Mouse (Mus musculus) heart, embryonic 10.5 days (tissue): Measurements from ENCODE around the gene Dlst. TPM values are rescaled to one million over a fixed set of nuclear protein-coding genes. Genes with fewer than 3 reads are reported as not detected.
"Not testable (repeated sequence)": the region's sequence is repeated elsewhere in the genome, so short reads cannot be mapped to it uniquely, and the experiment has no call there.

Source experiments
- DNase-seq: peaks from one replicate; pipeline ENCODE4 v3.0.0-alpha.2; 2017; ENCODE audit warnings: low spot score
- H3K27ac ChIP-seq: fragments of 300-500 bp; sonication (generic); 2 replicates; pipeline ENCODE4 v1.5.1; 2016; ENCODE audit warnings: mild to moderate bottlenecking
- H3K27me3 ChIP-seq: fragments of 300-500 bp; sonication (generic); 2 replicates; pipeline ENCODE4 v1.6.1; 2016; ENCODE audit warnings: mild to moderate bottlenecking; ENCODE audit not compliant: poor library complexity, insufficient read depth, severe bottlenecking
- H3K36me3 ChIP-seq: fragments of 300-500 bp; sonication (generic); 2 replicates; pipeline ENCODE4 v1.6.1; 2016; ENCODE audit warnings: mild to moderate bottlenecking, moderate library complexity
- H3K4me1 ChIP-seq: fragments of 300-500 bp; sonication (generic); 2 replicates; pipeline ENCODE4 v1.6.1; 2016; ENCODE audit warnings: mild to moderate bottlenecking
- H3K4me3 ChIP-seq: fragments of 300-500 bp; sonication (generic); 2 replicates; pipeline ENCODE4 v1.5.1; 2016; ENCODE audit warnings: mild to moderate bottlenecking, moderate library complexity
- H3K9me3 ChIP-seq: fragments of 300-500 bp; sonication (generic); 2 replicates; pipeline ENCODE4 v1.6.1; 2016; ENCODE audit warnings: mild to moderate bottlenecking, moderate library complexity
- WGBS: fragments of 180-500 bp; shearing (Covaris S2); methylation state at CpG from one replicate; pipeline ENCODE4 v1.1.7; 2016; 5-methylcytosine and 5-hydroxymethylcytosine counted together
- polyA plus RNA-seq: library from polyadenylated mRNA; unstranded; fragments of >200 nt; fragmentation: Nextera tagmentation; extraction: Ambion mirVana; gene quantifications from 2 replicates; pipeline ENCODE4 v1.2.1, GENCODE M21; 2016

Dlst gene
- polyA plus RNA-seq, 1 experiment from 2014 or later: 162 TPM

DNA sequence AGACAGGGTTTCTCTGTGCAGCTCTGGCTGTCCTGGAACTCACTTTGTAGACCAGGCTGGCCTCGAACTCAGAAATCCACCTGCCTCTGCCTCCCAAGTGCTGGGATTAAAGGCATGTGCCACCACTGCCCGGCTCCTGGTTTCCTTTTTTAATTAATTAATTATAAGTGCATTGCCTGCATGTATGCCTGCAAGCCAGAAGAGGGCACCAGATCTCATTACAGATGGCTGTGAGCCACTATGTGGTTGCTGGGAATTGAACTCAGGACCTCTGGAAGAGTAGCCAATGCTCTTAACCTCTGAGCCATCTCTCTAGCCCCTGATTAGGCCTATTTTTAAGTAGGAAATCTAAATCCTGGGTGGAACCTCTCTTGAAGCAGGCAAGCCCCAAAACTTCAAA, 33.6 kb downstream of the Dlst start:
- 62% methylated on average over 2 of the region's 2 CpGs for WGBS
- DNase-seq, H3K36me3 ChIP-seq, H3K4me3 ChIP-seq, H3K9me3 ChIP-seq, H3K27ac ChIP-seq: not testable (repeated sequence)
- peaks cover 35% of the 10 kb centered on the region for H3K4me1 ChIP-seq
- peaks cover 42% of the 10 kb centered on the region for H3K27me3 ChIP-seq

DNA sequence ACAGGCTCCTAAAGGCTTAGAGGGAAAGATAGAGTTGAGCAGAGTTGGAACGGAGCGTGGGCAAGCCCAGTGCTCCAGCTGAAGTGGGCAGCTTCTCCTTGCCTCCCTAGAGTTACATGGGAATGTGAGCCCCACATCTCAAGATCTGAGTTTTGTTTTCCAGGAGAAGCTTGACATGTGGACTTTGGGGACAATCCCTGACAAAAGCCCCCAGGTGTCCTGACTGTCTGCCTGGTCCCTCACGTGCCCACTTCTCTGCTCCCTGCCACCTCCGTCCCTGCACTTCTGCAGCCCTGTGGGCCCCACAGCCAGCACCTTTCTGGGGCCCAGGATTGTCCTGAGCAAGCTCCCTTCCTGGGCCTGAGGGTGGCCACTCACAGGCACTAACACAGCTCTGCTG, 34.2 kb downstream of the Dlst start:
- 82% methylated on average over 4 of the region's 4 CpGs for WGBS
- peaks cover 38% of the 10 kb centered on the region for H3K27me3 ChIP-seq

GRCm38 (mm10) chr12:85145630-85146029, 35.0 kb downstream of the Dlst start:
- H3K27me3 ChIP-seq: peaks cover 38% of the 10 kb centered on the region
- H3K4me3 ChIP-seq: no peak overlapping the region
- no peaks in the 10 kb centered on the region for H3K9me3 ChIP-seq
- H3K36me3 ChIP-seq: no peaks in the 10 kb centered on the region
- H3K4me1 ChIP-seq: peaks cover 34% of the 10 kb centered on the region
- H3K27ac ChIP-seq: 0 out of 2 replicates have a peak overlapping the region, but pooled peaks have one; percentile 24
- no peak for DNase-seq
- 61% methylated on average over 9 of the region's 9 CpGs for WGBS

More for the DNA sequence above, 34.2 kb downstream of the Dlst start:
- Histone ChIP-seq H3K27ac (no peak overlapping the region), H3K4me1 (peaks cover 35% of the 10 kb centered on the region), H3K4me3 (no peak overlapping the region), H3K9me3 (no peaks in the 10 kb centered on the region), H3K36me3 (no peaks in the 10 kb centered on the region)
- no peak for DNase-seq

DNA sequence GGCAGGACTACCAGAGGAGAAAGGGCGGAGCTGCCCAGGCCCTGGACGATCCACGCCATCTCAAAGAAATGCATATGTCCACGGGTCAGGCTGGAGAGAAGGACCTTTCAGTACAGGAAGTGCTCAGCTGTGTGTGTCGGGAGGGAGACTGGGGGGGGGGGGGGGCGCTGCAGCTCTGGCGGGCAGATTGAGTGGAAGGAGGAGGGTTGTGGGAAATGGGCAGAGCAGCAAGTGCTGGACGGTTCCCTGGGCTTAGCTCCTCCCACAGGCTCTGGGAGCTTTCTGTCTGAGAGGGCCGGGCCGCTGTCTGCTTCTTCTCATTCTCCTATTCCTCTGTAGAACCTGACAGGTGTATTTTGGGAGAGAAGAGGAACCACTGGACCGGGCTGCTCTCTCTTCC, 35.7 kb downstream of the Dlst start:
- Histone ChIP-seq H3K4me3 (no peak overlapping the region), H3K27me3 (peaks cover 38% of the 10 kb centered on the region), H3K27ac (no peak overlapping the region), H3K4me1 (peaks cover 41% of the 10 kb centered on the region), H3K36me3 (no peaks in the 10 kb centered on the region), H3K9me3 (no peaks in the 10 kb centered on the region)
- WGBS: 22% methylated on average over 11 of the region's 11 CpGs
- no peak for DNase-seq

- DNase-seq: no peak
- Histone ChIP-seq H3K9me3 (no peaks in the 10 kb centered on the region), H3K27me3 (peaks cover 38% of the 10 kb centered on the region), H3K27ac (no peak overlapping the region), H3K4me3 (no peak overlapping the region), H3K36me3 (no peaks in the 10 kb centered on the region), H3K4me1 (peaks cover 45% of the 10 kb centered on the region)
- 76% methylated on average over 9 of the region's 9 CpGs for WGBS
Observed at GRCm38 (mm10) chr12:85146881-85147280, 36.2 kb downstream of the Dlst start.

DNA sequence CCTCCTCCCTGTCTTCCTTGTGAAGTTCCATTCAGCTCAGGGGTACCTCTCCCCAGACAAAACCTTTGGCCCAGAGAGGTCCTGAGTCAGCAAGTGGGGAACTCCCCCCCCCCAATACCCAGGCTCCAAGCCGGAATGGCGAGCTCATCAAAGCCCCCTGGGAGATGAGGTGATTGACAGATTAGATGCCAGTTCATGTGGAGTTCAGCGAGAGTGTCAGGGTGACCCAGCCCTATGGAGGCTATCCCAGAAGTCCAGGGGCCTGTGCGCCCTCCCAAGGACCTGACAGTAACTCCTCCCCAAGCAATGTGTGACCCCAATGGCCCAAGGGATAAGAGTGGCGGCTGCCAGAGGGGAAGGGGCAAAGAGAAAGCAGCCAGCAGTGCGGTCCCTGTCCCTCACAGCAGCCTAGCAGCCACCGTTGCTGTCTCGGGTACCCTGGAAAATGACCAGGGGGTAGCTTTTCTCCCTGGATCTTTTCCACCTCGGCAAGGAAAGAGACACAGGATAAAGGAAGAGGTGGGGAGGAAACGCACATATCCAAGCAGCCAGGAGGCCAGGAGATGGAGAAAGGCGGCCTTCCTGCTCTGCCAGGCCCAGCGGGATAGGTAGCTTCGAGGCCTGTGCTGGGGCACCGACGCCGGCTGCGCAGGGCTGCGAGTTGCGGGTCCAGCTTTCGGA, 39.8 kb downstream of the Dlst start:
- H3K4me1 ChIP-seq: peaks cover 38% of the 10 kb centered on the region
- H3K9me3 ChIP-seq: no peaks in the 10 kb centered on the region
- DNase-seq: no peak
- H3K4me3 ChIP-seq: peak overlapping the region; percentile 56
- peak overlapping the region; percentile 44; the same call in 1 of the 2 replicates for H3K27ac ChIP-seq
- no peaks in the 10 kb centered on the region for H3K36me3 ChIP-seq
- WGBS: 8% methylated on average over 20 of the region's 20 CpGs
- peaks cover 35% of the 10 kb centered on the region for H3K27me3 ChIP-seq

DNA sequence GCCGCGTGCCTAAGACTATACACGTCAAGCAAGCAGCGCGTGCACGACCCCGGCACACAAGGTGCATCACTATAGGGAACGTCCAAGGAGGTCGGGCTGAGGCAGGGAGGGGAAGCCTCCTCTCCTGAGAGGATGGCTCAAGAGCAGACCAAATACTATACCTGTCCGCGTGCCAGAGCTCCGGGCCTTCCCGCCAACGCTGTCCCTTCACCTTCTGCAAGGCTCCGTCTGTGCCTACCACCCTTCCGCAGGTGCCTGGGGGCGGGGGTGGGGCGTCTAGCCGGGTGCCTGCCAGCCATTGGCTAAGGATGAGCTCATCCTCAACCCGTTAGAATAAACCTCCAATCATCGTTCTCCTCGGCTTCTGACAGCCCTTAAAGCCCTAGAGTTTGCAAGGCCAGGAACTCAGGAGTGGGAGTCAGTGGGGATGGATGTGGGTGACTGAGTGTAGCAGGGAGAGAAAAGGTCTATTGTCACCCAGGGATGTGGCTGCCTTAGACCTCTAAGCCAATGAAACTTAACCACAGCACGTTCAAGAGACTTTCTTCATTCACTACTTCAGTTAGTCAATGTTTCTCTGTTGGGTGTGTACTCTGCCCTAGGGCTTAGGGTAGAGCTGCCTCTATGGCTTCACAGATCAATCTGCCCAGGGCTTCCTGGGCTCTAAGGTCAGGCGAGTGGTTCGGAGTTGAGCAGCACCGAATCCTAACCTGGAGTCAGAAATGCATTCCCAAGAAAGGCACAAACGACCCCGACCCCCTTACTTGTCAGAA, 40.6 kb downstream of the Dlst start, which contains the start of gene Rps6kl1:
Gene Rps6kl1 (minus strand): TSS at position 263 of the 773 bp plus-strand sequence.
- H3K4me1 ChIP-seq: peaks cover 35% of the 10 kb centered on the region
- H3K9me3 ChIP-seq: no peaks in the 10 kb centered on the region
- peaks cover 35% of the 10 kb centered on the region for H3K27me3 ChIP-seq
- no peaks in the 10 kb centered on the region for H3K36me3 ChIP-seq
- H3K27ac ChIP-seq: peak within 1 kb of the TSS; percentile 44; the same call in 1 of the 2 replicates
- DNase-seq: no peak
- WGBS: 16% methylated on average over 28 of the region's 28 CpGs
- H3K4me3 ChIP-seq: peak within 1 kb of the TSS; percentile 56

- DNase-seq: no peak
- Histone ChIP-seq H3K27me3 (peaks cover 28% of the 10 kb centered on the region), H3K36me3 (no peaks in the 10 kb centered on the region), H3K27ac (no peak overlapping the region), H3K9me3 (no peaks in the 10 kb centered on the region), H3K4me1 (peaks cover 25% of the 10 kb centered on the region), H3K4me3 (no peak overlapping the region)
- WGBS: 85% methylated on average over 3 of the region's 3 CpGs
Observed at GRCm38 (mm10) chr12:85153011-85153410, 42.4 kb downstream of the Dlst start.

- Histone ChIP-seq H3K9me3 (no peaks in the 10 kb centered on the region), H3K4me3 (no peak overlapping the region), H3K36me3 (no peaks in the 10 kb centered on the region), H3K27ac (no peak overlapping the region), H3K27me3 (peaks cover 9% of the 10 kb centered on the region), H3K4me1 (peaks cover 12% of the 10 kb centered on the region)
- DNase-seq: no peak
- 33% methylated on average over 6 of the region's 6 CpGs for WGBS
Observed at GRCm38 (mm10) chr12:85156324-85156723, 45.7 kb downstream of the Dlst start.

GRCm38 (mm10) chr12:85157797-85158460, 47.3 kb downstream of the Dlst start:
- no peaks in the 10 kb centered on the region for H3K36me3 ChIP-seq
- no peak overlapping the region for H3K27ac ChIP-seq
- 0 out of 2 replicates have a peak, but pooled peaks cover 5% of the 10 kb centered on the region for H3K27me3 ChIP-seq
- no peak for DNase-seq
- H3K4me3 ChIP-seq: no peak overlapping the region
- 82% methylated on average over 14 of the region's 14 CpGs for WGBS
- no peaks in the 10 kb centered on the region for H3K9me3 ChIP-seq
- peaks cover 8% of the 10 kb centered on the region; the same call in 1 of the 2 replicates for H3K4me1 ChIP-seq

- WGBS: 79% methylated on average over 8 of the region's 8 CpGs
- no peaks in the 10 kb centered on the region for H3K36me3 ChIP-seq
Observed at GRCm38 (mm10) chr12:85158801-85159200, 48.2 kb downstream of the Dlst start.

DNA sequence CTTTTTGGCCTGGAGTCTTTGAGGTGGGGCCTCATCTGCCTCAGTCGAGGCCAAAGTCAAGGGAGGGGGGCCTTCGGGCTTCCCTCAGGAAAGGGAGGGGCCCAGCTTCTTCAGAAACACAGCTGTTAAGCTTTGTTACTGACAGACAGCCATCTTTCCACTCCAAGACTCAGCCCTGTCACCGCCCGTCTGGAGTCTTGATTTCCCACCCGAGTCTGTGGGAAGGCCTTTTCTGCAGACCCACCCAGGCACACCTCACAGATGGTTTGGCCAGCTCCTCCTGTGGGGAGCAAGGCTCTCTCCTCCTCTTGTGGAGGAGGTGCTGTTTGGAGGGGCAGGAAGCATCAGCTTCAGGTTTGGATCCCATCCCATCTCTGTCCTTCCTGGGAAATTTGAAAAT, 49.0 kb downstream of the Dlst start:
- 69% methylated on average over 5 of the region's 5 CpGs for WGBS

More at GRCm38 (mm10) chr12:85158801-85159200, 48.2 kb downstream of the Dlst start:
- peaks cover 8% of the 10 kb centered on the region; the same call in 1 of the 2 replicates for H3K4me1 ChIP-seq
- no peak for DNase-seq
- no peak overlapping the region for H3K4me3 ChIP-seq
- no peak overlapping the region for H3K27ac ChIP-seq
- 0 out of 2 replicates have a peak, but pooled peaks cover 5% of the 10 kb centered on the region for H3K27me3 ChIP-seq
- no peaks in the 10 kb centered on the region for H3K9me3 ChIP-seq

More for the DNA sequence above, 49.0 kb downstream of the Dlst start:
- H3K27ac ChIP-seq: no peak overlapping the region
- 0 out of 2 replicates have a peak, but pooled peaks cover 5% of the 10 kb centered on the region for H3K27me3 ChIP-seq
- H3K4me1 ChIP-seq: peaks cover 8% of the 10 kb centered on the region; the same call in 1 of the 2 replicates
- H3K4me3 ChIP-seq: no peak overlapping the region
- H3K36me3 ChIP-seq: no peaks in the 10 kb centered on the region
- no peak for DNase-seq
- no peaks in the 10 kb centered on the region for H3K9me3 ChIP-seq
